Mouse (Mus musculus): ENCODE measurements around the gene Acsl4.

The Acsl4 gene

GRCm38 (mm10) chrX:142359031-142359430 lies 31.3 kb downstream of the Acsl4 start:
- DNase-seq (ENCODE audit: low spot score in 2 of 2) = no peak

- no peak for DNase-seq (ENCODE audit: low spot score in 2 of 2)
Observed at GRCm38 (mm10) chrX:142358427-142358826, 31.9 kb downstream of the Acsl4 start.

GRCm38 (mm10) chrX:142336207-142336606 lies 54.1 kb downstream of the Acsl4 start:
- no peak for DNase-seq (ENCODE audit: low spot score in 2 of 2)

GRCm38 (mm10) chrX:142335502-142335901 lies 54.8 kb downstream of the Acsl4 start:
- no peak for DNase-seq (ENCODE audit: low spot score in 2 of 2)

GRCm38 (mm10) chrX:142325760-142326159 lies 64.6 kb downstream of the Acsl4 start:
- no peak for DNase-seq (ENCODE audit: low spot score in 2 of 2)

GRCm38 (mm10) chrX:142316106-142316505 lies 74.2 kb downstream of the Acsl4 start:
- DNase-seq (ENCODE audit: low spot score in 2 of 2) = no peak

GRCm38 (mm10) chrX:142315270-142315669 lies 75.1 kb downstream of the Acsl4 start:
- DNase-seq (ENCODE audit: low spot score in 2 of 2) = no peak

GRCm38 (mm10) chrX:142314307-142315024 lies 75.9 kb downstream of the Acsl4 start:
- peak; percentile 50 to 89 for DNase-seq (ENCODE audit: low spot score in 2 of 2)

GRCm38 (mm10) chrX:142310431-142310830 lies 79.9 kb downstream of the Acsl4 start:
- DNase-seq (ENCODE audit: low spot score in 2 of 2) = no peak

- DNase-seq (ENCODE audit: low spot score in 2 of 2) = no peak
Observed at GRCm38 (mm10) chrX:142305869-142306581, 84.3 kb downstream of the Acsl4 start, which contains the start of gene Kcne1l. TSS of gene Kcne1l (minus strand) at chrX:142306294.

GRCm38 (mm10) chrX:142305010-142305868 lies 85.1 kb downstream of the Acsl4 start:
- DNase-seq (ENCODE audit: low spot score in 2 of 2) = peak in 1 of 2 experiments; percentile 1

- no peak for DNase-seq (ENCODE audit: low spot score in 2 of 2)
Observed at GRCm38 (mm10) chrX:142304592-142304991, 85.7 kb downstream of the Acsl4 start.

- DNase-seq (ENCODE audit: low spot score in 2 of 2) = no peak
Observed at GRCm38 (mm10) chrX:142303456-142303855, 86.9 kb downstream of the Acsl4 start.

- DNase-seq (ENCODE audit: low spot score in 2 of 2) = no peak
Observed at GRCm38 (mm10) chrX:142285905-142286304, 104.4 kb downstream of the Acsl4 start.

- no peak for DNase-seq (ENCODE audit: low spot score in 2 of 2)
Observed at GRCm38 (mm10) chrX:142276573-142276972, 113.8 kb downstream of the Acsl4 start.

GRCm38 (mm10) chrX:142276031-142276430 lies 114.3 kb downstream of the Acsl4 start:
- DNase-seq (ENCODE audit: low spot score in 2 of 2) = no peak
